Mouse (Mus musculus) midbrain, embryonic 13.5 days (tissue): ENCODE results near the gene 1700034J05Rik. TPM values are rescaled to one million over a fixed set of nuclear protein-coding genes. Genes with fewer than 3 reads are reported as not detected.

Experiments used
- ATAC-seq: fragments of 200-750 bp; cut with Nextera tagmentation; 2 replicates; pipeline ENCODE4 v1.8.0; 2017; ENCODE audit warnings: mild to moderate bottlenecking, moderate TSS enrichment, moderate library complexity
- H3K27ac ChIP-seq: fragments of 300-500 bp; sonication (generic); 2 replicates; pipeline ENCODE4 v1.5.1; 2015; ENCODE audit warnings: inconsistent platforms, mild to moderate bottlenecking, moderate library complexity
- H3K27me3 ChIP-seq: fragments of 300-500 bp; sonication (generic); 2 replicates; pipeline ENCODE4 v1.6.1; 2015; ENCODE audit warnings: mild to moderate bottlenecking, inconsistent platforms
- H3K36me3 ChIP-seq: fragments of 300-500 bp; sonication (generic); 2 replicates; pipeline ENCODE4 v1.6.1; 2015; ENCODE audit warnings: mild to moderate bottlenecking, inconsistent platforms
- H3K4me1 ChIP-seq: fragments of 300-500 bp; sonication (generic); replicated peaks from 2 replicates; pipeline ENCODE4 v1.6.1; 2015; ENCODE audit warnings: inconsistent platforms
- H3K4me2 ChIP-seq: fragments of 300-500 bp; sonication (generic); replicated peaks from 2 replicates; pipeline ENCODE4 v1.6.1; 2015; ENCODE audit warnings: moderate library complexity, mild to moderate bottlenecking, inconsistent platforms
- H3K4me3 ChIP-seq: fragments of 300-500 bp; sonication (generic); replicated peaks from 2 replicates; pipeline ENCODE4 v1.5.1; 2015; ENCODE audit warnings: mild to moderate bottlenecking, inconsistent platforms
- H3K9ac ChIP-seq: fragments of 300-500 bp; sonication (generic); replicated peaks from 2 replicates; pipeline ENCODE4 v1.6.1; 2015; ENCODE audit warnings: mild to moderate bottlenecking, inconsistent platforms
- H3K9me3 ChIP-seq: fragments of 300-500 bp; sonication (generic); 2 replicates; pipeline ENCODE4 v1.6.1; 2016; ENCODE audit warnings: mild to moderate bottlenecking, inconsistent platforms
- WGBS: fragments of 180-500 bp; shearing (Covaris S2); methylation state at CpG from one replicate; pipeline ENCODE4 v1.1.7; 2015; 5-methylcytosine and 5-hydroxymethylcytosine counted together
- polyA plus RNA-seq: library from polyadenylated mRNA; unstranded; fragments of >200 nt; fragmentation: Nextera tagmentation; extraction: Ambion mirVana; gene quantifications from 2 replicates; pipeline ENCODE4 v1.2.1, GENCODE M21; 2015

The 1700034J05Rik gene
- polyA plus RNA-seq, 1 experiment from 2014 or later: 0.15 TPM

DNA sequence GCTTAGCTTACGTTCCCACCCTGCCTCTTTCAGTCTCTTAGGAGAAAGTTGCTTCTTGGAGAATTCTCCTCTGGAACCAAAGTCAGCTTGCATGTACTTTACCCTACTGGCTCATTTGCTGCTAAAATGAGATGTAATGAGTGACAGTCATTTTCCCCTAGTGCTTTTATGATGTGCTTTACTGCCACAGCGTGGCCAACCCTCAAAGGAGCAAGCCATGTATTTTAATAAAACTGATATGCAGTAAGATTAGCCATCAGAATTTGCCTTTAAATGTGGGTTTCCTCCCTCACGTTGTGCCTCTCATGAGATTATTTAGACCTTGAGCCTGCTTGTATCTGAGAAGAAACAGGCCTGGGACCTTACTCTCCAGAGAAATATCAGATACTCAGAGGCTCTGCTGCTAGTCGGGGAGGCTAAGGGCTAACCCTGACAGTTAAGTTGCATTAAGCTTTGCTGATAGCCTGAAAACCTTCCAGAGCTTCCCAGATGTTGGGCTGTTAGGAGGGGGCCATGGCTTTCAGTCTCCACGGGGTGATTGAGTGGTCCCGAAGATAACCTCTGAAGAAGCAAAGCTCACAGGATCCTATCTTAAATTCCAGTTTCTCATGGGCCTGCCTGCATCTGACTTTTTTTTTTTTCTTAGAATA is 7.7 kb upstream of the 1700034J05Rik start:
- ATAC-seq: no peak
- no peaks in the 10 kb centered on the region for H3K36me3 ChIP-seq

DNA sequence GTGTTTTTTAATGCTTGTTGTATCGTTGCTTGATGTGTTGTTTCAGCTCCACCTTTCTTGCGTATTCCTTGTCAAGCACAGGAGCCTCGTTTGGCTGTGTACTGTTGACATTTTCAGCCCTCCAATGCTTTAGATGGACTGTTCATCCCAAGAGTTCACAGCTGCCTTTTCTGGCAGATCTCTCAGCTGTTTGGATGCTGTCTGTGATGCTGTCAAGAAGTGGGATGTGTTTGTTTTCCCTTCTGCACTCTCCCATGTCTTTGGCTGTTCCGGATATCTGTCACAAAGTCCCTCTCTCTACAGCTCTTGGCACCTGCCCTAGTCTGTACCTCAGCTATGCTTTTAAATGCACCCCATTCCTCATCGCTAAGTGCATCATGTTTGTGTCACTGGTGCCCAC is 6.7 kb upstream of the 1700034J05Rik start:
- H3K27me3 ChIP-seq: no peaks in the 10 kb centered on the region
- no peak for ATAC-seq
- H3K9ac ChIP-seq: no peak overlapping the region

More for the DNA sequence above, 7.7 kb upstream of the 1700034J05Rik start:
- H3K9me3 ChIP-seq: no peaks in the 10 kb centered on the region
- H3K9ac ChIP-seq: no peak overlapping the region
- 79% methylated on average over 6 of the region's 6 CpGs for WGBS
- H3K27ac ChIP-seq: no peak overlapping the region
- no peak overlapping the region for H3K4me2 ChIP-seq
- no peak overlapping the region for H3K4me3 ChIP-seq
- H3K27me3 ChIP-seq: no peaks in the 10 kb centered on the region
- H3K4me1 ChIP-seq: no peaks in the 10 kb centered on the region

DNA sequence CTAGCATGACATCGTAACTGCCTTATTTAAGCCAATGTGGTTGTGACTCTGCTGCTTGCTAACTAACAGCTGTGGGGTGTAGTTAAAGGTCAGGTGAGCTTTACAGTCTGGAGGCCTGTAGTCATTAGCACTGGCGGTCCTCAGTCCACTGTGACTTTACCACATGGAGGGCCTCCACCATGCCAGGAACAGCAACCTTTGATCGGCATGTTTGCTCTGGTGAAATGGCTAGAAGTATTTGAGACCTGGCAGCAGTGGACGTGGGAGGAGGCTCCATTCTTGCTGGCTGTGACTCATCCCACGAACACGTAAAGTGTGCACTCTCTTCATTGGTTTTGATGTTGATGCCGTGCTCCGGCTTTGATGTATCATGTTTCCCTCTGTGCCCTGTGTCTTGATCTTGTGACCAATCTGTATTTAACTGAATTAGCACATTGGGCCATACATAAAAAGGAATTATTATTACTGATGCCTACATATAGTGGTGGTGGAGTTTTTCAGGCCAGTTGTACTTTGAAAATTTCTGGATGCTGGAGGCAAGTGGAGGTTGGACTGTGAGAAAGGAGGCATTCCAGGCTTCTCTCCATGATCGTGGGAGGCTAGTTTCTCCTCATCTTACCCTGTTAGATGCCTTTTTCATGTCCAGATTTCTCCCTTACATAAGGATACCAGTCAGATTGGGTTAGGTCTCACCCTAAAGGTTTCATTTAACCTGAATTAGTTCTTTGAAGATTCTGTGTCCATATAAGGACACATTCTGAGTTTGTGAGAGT is 5.9 kb upstream of the 1700034J05Rik start:
- WGBS: 92% methylated on average over 9 of the region's 9 CpGs
- no peaks in the 10 kb centered on the region for H3K36me3 ChIP-seq
- ATAC-seq: no peak

More for the DNA sequence above, 6.7 kb upstream of the 1700034J05Rik start:
- WGBS: 84% methylated on average over 5 of the region's 5 CpGs
- Histone ChIP-seq H3K4me3 (no peak overlapping the region), H3K4me1 (peaks cover 2% of the 10 kb centered on the region; the same call in 1 of the 2 replicates), H3K9me3 (no peaks in the 10 kb centered on the region), H3K36me3 (no peaks in the 10 kb centered on the region), H3K4me2 (no peak overlapping the region), H3K27ac (no peak overlapping the region)

DNA sequence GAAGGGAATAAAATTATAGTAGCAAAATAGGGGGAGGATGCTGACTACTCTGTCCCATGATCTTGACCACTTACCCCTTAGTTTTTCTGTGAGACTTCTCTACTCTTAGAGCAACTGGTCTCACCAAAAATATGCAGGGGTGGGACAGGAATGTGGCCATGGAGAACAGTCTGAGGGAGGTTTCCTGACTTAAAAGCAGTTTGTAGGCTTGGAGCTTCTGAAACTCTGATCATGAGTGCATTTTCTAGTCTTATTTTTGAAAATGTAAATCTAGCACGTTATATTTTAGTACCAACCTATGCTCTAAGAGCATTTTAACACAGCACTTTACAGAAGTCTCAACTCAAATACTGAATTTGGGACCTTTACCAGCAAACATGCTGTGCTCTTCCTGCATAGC is 4.5 kb upstream of the 1700034J05Rik start:
- no peaks in the 10 kb centered on the region for H3K9me3 ChIP-seq
- no peak overlapping the region for H3K4me2 ChIP-seq
- 55% methylated on average over 1 of the region's 1 CpGs for WGBS
- H3K27me3 ChIP-seq: no peaks in the 10 kb centered on the region
- ATAC-seq: no peak
- no peaks in the 10 kb centered on the region for H3K36me3 ChIP-seq
- no peak overlapping the region for H3K27ac ChIP-seq
- H3K4me3 ChIP-seq: no peak overlapping the region
- H3K9ac ChIP-seq: no peak overlapping the region
- H3K4me1 ChIP-seq: peaks cover 5% of the 10 kb centered on the region; the same call in 1 of the 2 replicates

More for the DNA sequence above, 5.9 kb upstream of the 1700034J05Rik start:
- no peak overlapping the region for H3K27ac ChIP-seq
- peaks cover 5% of the 10 kb centered on the region; the same call in 1 of the 2 replicates for H3K4me1 ChIP-seq
- no peak overlapping the region for H3K4me2 ChIP-seq
- no peak overlapping the region for H3K4me3 ChIP-seq
- no peaks in the 10 kb centered on the region for H3K27me3 ChIP-seq
- no peak overlapping the region for H3K9ac ChIP-seq
- no peaks in the 10 kb centered on the region for H3K9me3 ChIP-seq

DNA sequence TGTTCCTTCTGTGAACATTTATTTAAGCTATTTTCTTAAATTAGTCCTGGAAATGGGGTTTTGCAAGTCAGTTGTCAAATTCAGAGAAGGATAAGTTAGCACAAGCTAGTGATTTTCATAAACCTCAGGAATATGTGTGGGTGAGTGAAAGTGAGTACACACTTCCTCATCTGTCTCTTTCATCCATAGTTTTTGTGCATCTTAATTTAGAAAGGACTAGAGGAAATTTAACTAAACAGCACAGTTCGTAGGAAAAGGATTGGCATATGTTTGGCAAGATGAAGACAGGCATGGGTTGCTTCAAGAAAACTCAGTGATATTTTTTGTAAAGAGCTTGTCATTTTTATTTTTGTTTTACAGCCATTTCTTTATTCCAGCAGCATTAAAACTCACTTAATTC is 2.7 kb upstream of the 1700034J05Rik start:
- Histone ChIP-seq H3K4me3 (no peak overlapping the region), H3K4me1 (peaks cover 5% of the 10 kb centered on the region; the same call in 1 of the 2 replicates), H3K9ac (no peak overlapping the region), H3K27me3 (no peaks in the 10 kb centered on the region), H3K9me3 (no peaks in the 10 kb centered on the region), H3K4me2 (no peak overlapping the region), H3K27ac (no peak overlapping the region), H3K36me3 (no peaks in the 10 kb centered on the region)
- no peak for ATAC-seq
- WGBS: 90% methylated on average over 1 of the region's 1 CpGs

DNA sequence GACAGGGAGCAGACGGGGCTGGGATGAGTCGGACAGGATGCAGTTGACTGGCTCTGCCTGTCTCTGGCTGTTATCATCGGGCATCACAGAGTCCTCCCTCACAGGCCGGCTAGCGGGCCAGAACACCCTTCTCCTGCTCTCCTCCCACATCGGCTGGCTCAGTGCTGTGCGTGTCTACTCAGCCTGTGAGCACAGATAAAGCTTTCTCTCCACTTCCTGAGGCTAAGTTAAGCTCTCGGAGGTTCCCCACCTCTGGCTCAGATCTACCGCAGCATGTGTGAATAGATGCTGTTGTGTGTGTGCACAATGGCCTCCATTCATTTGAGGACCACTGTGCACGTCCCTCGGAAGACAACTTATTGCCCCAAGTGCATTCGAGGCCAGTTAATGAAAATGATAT is 1.7 kb upstream of the 1700034J05Rik start:
- ATAC-seq: 0 out of 2 replicates have a peak, but pooled peaks have one; percentile 34
- no peak overlapping the region for H3K27ac ChIP-seq
- no peak overlapping the region for H3K4me2 ChIP-seq
- H3K4me3 ChIP-seq: no peak overlapping the region
- no peaks in the 10 kb centered on the region for H3K9me3 ChIP-seq
- peaks cover 5% of the 10 kb centered on the region; the same call in 1 of the 2 replicates for H3K4me1 ChIP-seq
- H3K27me3 ChIP-seq: no peaks in the 10 kb centered on the region
- 0 out of 2 replicates have a peak overlapping the region, but pooled peaks have one; percentile 16 for H3K9ac ChIP-seq
- no peaks in the 10 kb centered on the region for H3K36me3 ChIP-seq
- WGBS: 15% methylated on average over 12 of the region's 12 CpGs

DNA sequence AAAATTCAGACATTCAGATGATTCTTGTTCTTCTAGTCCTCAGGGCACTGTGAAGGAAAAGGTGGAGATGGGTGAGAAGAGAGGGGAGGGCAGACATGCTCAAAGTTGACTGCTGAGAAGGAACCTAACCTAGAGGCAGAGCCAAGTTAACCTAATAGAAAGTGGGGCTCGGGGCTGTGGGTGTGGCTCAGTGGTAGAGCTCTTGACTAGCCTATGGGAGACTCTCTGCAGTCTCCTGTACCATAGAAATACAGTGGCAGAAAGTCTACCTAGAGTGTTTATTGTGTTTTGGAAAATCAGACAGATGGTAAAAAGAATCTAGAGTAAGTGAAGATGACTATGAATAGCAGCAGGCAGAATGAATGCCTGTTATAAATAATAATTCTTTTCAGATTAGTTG is 1.3 kb upstream of the 1700034J05Rik start:
- Histone ChIP-seq H3K4me2 (no peak overlapping the region), H3K4me3 (no peak overlapping the region), H3K27ac (no peak overlapping the region), H3K9me3 (no peaks in the 10 kb centered on the region), H3K9ac (no peak overlapping the region), H3K27me3 (no peaks in the 10 kb centered on the region), H3K4me1 (peaks cover 9% of the 10 kb centered on the region), H3K36me3 (no peaks in the 10 kb centered on the region)
- no peak for ATAC-seq
- 74% methylated on average over 1 of the region's 1 CpGs for WGBS

DNA sequence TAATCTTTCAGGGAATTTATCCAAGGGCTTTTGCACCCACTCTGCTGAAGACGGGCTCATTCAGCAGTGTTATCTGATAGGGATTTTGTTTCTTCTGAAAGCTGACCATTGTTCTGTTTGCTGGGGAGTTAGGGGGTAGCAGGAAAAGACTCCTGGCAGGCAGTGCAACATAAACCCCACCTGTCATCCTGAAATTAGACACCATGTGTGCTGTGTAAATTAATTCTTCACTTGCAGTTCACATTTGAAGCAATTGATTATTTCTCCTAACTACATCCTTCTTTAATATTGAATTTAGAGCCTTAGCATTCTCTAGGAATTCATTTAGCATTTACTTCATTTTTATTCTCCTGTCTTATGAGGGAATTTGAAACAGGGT is 3.8 kb downstream of the 1700034J05Rik start:
- Histone ChIP-seq H3K9ac (no peak overlapping the region), H3K4me1 (peaks cover 9% of the 10 kb centered on the region), H3K36me3 (no peaks in the 10 kb centered on the region), H3K27me3 (peaks cover 10% of the 10 kb centered on the region; the same call in 1 of the 2 replicates), H3K9me3 (no peaks in the 10 kb centered on the region), H3K27ac (no peak overlapping the region), H3K4me3 (no peak overlapping the region), H3K4me2 (no peak overlapping the region)
- WGBS: 3% methylated on average over 1 of the region's 1 CpGs
- no peak for ATAC-seq

DNA sequence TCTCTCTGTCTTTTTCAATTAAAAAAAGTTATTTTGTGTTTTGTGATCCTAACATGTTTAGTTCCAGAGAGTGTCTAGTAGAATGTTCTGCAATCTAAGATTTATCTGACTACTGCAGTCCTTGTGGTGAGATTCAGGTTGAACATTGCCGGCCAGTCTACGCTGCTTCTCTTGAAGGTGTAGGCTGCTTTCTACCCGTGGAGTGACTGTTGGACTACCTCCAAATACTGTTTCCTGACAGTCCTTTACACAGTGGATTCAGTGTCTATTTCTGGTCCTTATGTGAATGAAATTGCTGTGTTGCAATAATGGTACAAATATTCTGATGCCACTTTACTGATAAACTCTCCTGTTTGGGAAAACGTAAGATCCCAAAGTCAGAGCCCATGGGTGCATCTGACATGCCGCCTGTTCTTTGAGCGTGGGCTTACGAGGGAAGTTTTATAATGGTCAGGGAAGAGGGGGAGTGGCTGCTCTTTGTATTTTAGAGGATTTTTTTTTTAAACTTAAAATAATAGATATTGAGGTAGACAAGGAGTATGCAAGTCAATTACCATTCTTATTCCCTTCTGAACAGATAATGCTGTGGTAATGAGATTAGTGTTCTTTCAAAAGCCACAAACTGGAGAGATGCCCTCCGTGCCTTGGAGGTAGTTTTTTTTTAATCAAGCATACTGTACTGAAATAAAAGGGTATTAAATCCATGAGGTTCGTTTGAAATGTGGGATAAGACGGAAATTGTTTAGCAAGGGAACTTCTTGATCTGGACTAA is 4.4 kb downstream of the 1700034J05Rik start:
- Histone ChIP-seq H3K4me1 (peaks cover 9% of the 10 kb centered on the region), H3K27me3 (peaks cover 10% of the 10 kb centered on the region; the same call in 1 of the 2 replicates), H3K27ac (no peak overlapping the region), H3K36me3 (no peaks in the 10 kb centered on the region), H3K9ac (no peak overlapping the region), H3K4me2 (no peak overlapping the region), H3K4me3 (no peak overlapping the region), H3K9me3 (no peaks in the 10 kb centered on the region)
- no peak for ATAC-seq
- WGBS: 25% methylated on average over 10 of the region's 10 CpGs

DNA sequence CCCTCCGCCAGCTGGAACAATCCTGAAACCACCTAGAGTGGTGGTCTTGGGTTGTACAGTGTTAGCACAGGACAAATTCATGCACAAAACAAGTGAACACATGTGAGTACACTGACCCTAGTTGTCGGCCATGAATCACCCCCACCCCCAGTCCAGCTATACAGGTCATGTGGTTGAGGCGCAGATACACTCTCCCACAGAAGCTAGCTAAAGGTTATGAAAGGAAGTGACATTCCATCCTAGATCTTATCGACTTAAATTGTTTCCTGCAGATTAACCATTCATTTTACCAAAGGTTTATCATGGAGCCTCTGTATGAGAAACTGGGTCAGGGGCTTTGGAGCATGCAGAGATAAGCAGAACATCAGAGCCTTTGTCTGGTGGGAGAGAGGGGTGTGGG is 7.0 kb downstream of the 1700034J05Rik start:
- peaks cover 9% of the 10 kb centered on the region for H3K4me1 ChIP-seq
- H3K27ac ChIP-seq: no peak overlapping the region
- H3K9ac ChIP-seq: no peak overlapping the region
- ATAC-seq: 0 out of 2 replicates have a peak, but pooled peaks have one; percentile 40
- WGBS: 78% methylated on average over 4 of the region's 4 CpGs
- no peak overlapping the region for H3K4me3 ChIP-seq
- peaks cover 10% of the 10 kb centered on the region; the same call in 1 of the 2 replicates for H3K27me3 ChIP-seq
- H3K9me3 ChIP-seq: no peaks in the 10 kb centered on the region
- H3K4me2 ChIP-seq: no peak overlapping the region
- H3K36me3 ChIP-seq: no peaks in the 10 kb centered on the region

DNA sequence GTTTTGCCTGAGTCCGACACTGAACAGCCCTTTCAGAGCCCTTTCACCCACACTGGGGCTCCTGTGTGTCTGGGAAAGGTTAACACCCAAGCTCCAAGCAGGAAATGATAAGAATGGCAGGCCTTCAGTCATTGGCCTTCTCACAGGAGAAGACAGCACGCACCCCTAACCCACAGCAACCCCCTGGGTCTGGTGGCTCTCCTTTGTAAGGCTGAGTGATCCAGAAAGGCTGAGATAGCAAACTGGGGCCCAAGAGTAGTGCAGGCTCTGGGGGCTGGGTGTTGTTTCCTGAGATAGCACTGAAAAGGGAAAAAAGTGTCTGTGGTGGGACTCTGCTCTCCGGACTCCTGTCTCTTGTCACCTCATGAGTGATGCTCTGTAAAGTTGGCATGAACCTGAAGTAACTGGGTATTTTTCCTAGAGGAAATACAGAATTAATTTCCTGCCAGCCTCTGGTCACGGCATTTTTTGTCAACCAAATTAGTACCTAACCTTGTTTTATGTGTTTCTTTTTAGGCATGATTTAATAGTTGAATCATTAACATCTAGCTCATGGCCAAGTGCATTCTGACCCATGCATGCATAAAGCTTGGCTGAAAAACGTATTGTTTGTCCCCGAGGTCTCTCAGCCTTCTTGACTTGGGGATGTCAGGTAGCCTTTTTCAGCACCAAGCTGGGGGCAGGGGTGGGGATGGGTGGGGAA is 7.7 kb downstream of the 1700034J05Rik start:
- no peaks in the 10 kb centered on the region for H3K9me3 ChIP-seq
- WGBS: 87% methylated on average over 6 of the region's 6 CpGs

More for the DNA sequence above, 7.7 kb downstream of the 1700034J05Rik start:
- no peak overlapping the region for H3K4me2 ChIP-seq
- H3K9ac ChIP-seq: no peak overlapping the region
- peaks cover 9% of the 10 kb centered on the region for H3K4me1 ChIP-seq
- no peak overlapping the region for H3K4me3 ChIP-seq
- peaks cover 10% of the 10 kb centered on the region; the same call in 1 of the 2 replicates for H3K27me3 ChIP-seq
- ATAC-seq: no peak
- no peaks in the 10 kb centered on the region for H3K36me3 ChIP-seq
- no peak overlapping the region for H3K27ac ChIP-seq
